Mouse (Mus musculus) bone marrow macrophage, adult 2 months (primary cell): Measurements from ENCODE around the gene Sirt2. TPM values are rescaled to one million over a fixed set of nuclear protein-coding genes. Genes with fewer than 3 reads are reported as not detected.

Experiments
- H3K27ac ChIP-seq: 2 replicates; pipeline ENCODE4 v1.5.1; 2012; ENCODE audit warnings: low read depth, low read length; ENCODE audit not compliant: insufficient read depth
- H3K4me1 ChIP-seq: 2 replicates; pipeline ENCODE4 v1.6.1; 2012; ENCODE audit warnings: low read length; ENCODE audit not compliant: control insufficient read depth, insufficient read depth
- H3K4me3 ChIP-seq: 2 replicates; pipeline ENCODE4 v1.5.1; 2012; ENCODE audit warnings: mild to moderate bottlenecking, low read length, moderate library complexity; ENCODE audit not compliant: insufficient read depth
- CTCF ChIP-seq: IDR thresholded peaks from 2 replicates; pipeline ENCODE4 v1.5.1; 2012; ENCODE audit warnings: low read depth, mild to moderate bottlenecking, low read length, moderate library complexity
- POLR2A ChIP-seq: IDR thresholded peaks from 2 replicates; pipeline ENCODE4 v1.6.1; 2012; ENCODE audit warnings: mild to moderate bottlenecking, low read depth, low read length, borderline replicate concordance
- polyA plus RNA-seq: library from polyadenylated mRNA; stranded (reverse); fragments of >200 nt; gene quantifications from 2 replicates; pipeline ENCODE4 v1.2.4, GENCODE M21; 2012; ENCODE audit not compliant: missing spikeins, insufficient read depth, insufficient read length

Sirt2 gene
- polyA plus RNA-seq, 1 experiment = 192 TPM

GRCm38 (mm10) chr7:28829821-28830220 lies 63.3 kb downstream of the Sirt2 start:
- Histone ChIP-seq H3K4me1 (peaks cover 23% of the 10 kb centered on the region), H3K4me3 (no peak overlapping the region), H3K27ac (no peak overlapping the region)
- TF ChIP-seq CTCF = no peak
- no peak for TF ChIP-seq POLR2A

GRCm38 (mm10) chr7:28830981-28831380 lies 64.4 kb downstream of the Sirt2 start:
- no peak for TF ChIP-seq CTCF
- no peak for TF ChIP-seq POLR2A

GRCm38 (mm10) chr7:28831411-28832125 lies 65.0 kb downstream of the Sirt2 start:
- no peak for TF ChIP-seq POLR2A
- H3K27ac ChIP-seq = no peak overlapping the region
- peaks cover 19% of the 10 kb centered on the region for H3K4me1 ChIP-seq
- no peak overlapping the region for H3K4me3 ChIP-seq

More at GRCm38 (mm10) chr7:28830981-28831380, 64.4 kb downstream of the Sirt2 start:
- Histone ChIP-seq H3K4me3 (no peak overlapping the region), H3K4me1 (peaks cover 23% of the 10 kb centered on the region), H3K27ac (no peak overlapping the region)

- TF ChIP-seq POLR2A = no peak
- no peak for TF ChIP-seq CTCF
- Histone ChIP-seq H3K4me1 (peaks cover 18% of the 10 kb centered on the region), H3K4me3 (no peak overlapping the region), H3K27ac (0 out of 2 replicates have a peak overlapping the region, but pooled peaks have one; percentile 4)
Measured at GRCm38 (mm10) chr7:28832137-28832536, 65.6 kb downstream of the Sirt2 start.

- H3K27ac ChIP-seq = no peak within 1 kb of the TSS
- TF ChIP-seq CTCF (no peak), POLR2A (no peak)
- no peak within 1 kb of the TSS for H3K4me3 ChIP-seq
- H3K4me1 ChIP-seq = peaks cover 8% of the 10 kb centered on the region
Measured at GRCm38 (mm10) chr7:28833723-28834347, 67.3 kb downstream of the Sirt2 start, which contains the start of gene Lgals4. TSS of gene Lgals4 (plus strand) at chr7:28833854.

GRCm38 (mm10) chr7:28836936-28837335 lies 70.4 kb downstream of the Sirt2 start:
- H3K4me1 ChIP-seq = peaks cover 7% of the 10 kb centered on the region
- no peak overlapping the region for H3K4me3 ChIP-seq
- no peak for TF ChIP-seq CTCF
- no peak for TF ChIP-seq POLR2A
- no peak overlapping the region for H3K27ac ChIP-seq

Other genes starting within 250 kb of the Sirt2 start
- not detected in 2 replicates for gene Ifnl3, start 243.9 kb upstream of the Sirt2 start, polyA plus RNA-seq
- gene Sycn, start 225.8 kb upstream of the Sirt2 start, polyA plus RNA-seq = not detected in 2 replicates
- not detected in 2 replicates for gene Nccrp1, start 219.5 kb upstream of the Sirt2 start, polyA plus RNA-seq
- gene Samd4b, start 168.6 kb upstream of the Sirt2 start, polyA plus RNA-seq = 39.4 and 47.4 TPM in 2 replicates
- 10.7 and 11.7 TPM in 2 replicates for gene Pak4, start 168.6 kb upstream of the Sirt2 start, polyA plus RNA-seq
- gene Acp7, start 135.4 kb upstream of the Sirt2 start, polyA plus RNA-seq = not detected in 2 replicates
- not detected in 2 replicates for gene Fbxo27, start 73.9 kb upstream of the Sirt2 start, polyA plus RNA-seq
- gene Fbxo17, start 49.9 kb upstream of the Sirt2 start, polyA plus RNA-seq = 0.47 and 0.92 TPM in 2 replicates
- gene Mrps12, start 24.9 kb upstream of the Sirt2 start, polyA plus RNA-seq = 39.5 and 50.6 TPM in 2 replicates
- 7.2 and 8.2 TPM in 2 replicates for gene Sars2, start 24.7 kb upstream of the Sirt2 start, polyA plus RNA-seq
- gene Ccer2, start 10.6 kb upstream of the Sirt2 start, polyA plus RNA-seq = not detected in 2 replicates
- 32.1 and 33.4 TPM in 2 replicates for gene Nfkbib, start 777 bp downstream of the Sirt2 start, polyA plus RNA-seq
- 33.3 and 36.4 TPM in 2 replicates for gene Rinl, start 22.2 kb downstream of the Sirt2 start, polyA plus RNA-seq
- 252 and 256 TPM in 2 replicates for gene Hnrnpl, start 41.8 kb downstream of the Sirt2 start, polyA plus RNA-seq
- gene Ech1, start 58.5 kb downstream of the Sirt2 start, polyA plus RNA-seq = 85.7 and 96.1 TPM in 2 replicates
- gene Lgals4, start 67.1 kb downstream of the Sirt2 start, polyA plus RNA-seq = 1.9 and 2.8 TPM in 2 replicates
- not detected in 2 replicates for gene Lgals7, start 97.1 kb downstream of the Sirt2 start, polyA plus RNA-seq
- not detected in 2 replicates for gene Capn12, start 114.7 kb downstream of the Sirt2 start, polyA plus RNA-seq
- gene Actn4, start 195.6 kb downstream of the Sirt2 start, polyA plus RNA-seq = 92.7 and 105 TPM in 2 replicates
- 228 TPM in 2 replicates for gene Eif3k, start 215.1 kb downstream of the Sirt2 start, polyA plus RNA-seq
- gene Map4k1, start 215.3 kb downstream of the Sirt2 start, polyA plus RNA-seq = 9.6 and 12.0 TPM in 2 replicates